Mouse (Mus musculus) neutrophil, adult 83 days (primary cell): ENCODE measurements around the gene Tespa1. TPM values are rescaled to one million over a fixed set of nuclear protein-coding genes. Genes with fewer than 3 reads are reported as not detected.

Experiments used
- total RNA-seq, 2 experiments: library from RNA; stranded (reverse); gene quantifications; one replicate each; pipeline ENCODE4 v1.2.4; 2023

The Tespa1 gene
- total RNA-seq: 1 to 10 TPM; 1.8 to 3.1 TPM

GRCm38 (mm10) chr10:130322637-130323036, at the start of gene Tespa1:
TSS of gene Tespa1 (plus strand) at chr10:130322870.

GRCm38 (mm10) chr10:130280066-130280465, 42.6 kb upstream of the Tespa1 start, which contains the start of gene Neurod4:
TSS of gene Neurod4 (minus strand) at chr10:130280240.

GRCm38 (mm10) chr10:130394232-130394631, 71.6 kb downstream of the Tespa1 start, which contains the start of gene Vmn2r84:
TSS of gene Vmn2r84 (minus strand) at chr10:130394332.

Other genes starting within 250 kb of the Tespa1 start
- gene Olfr823, start 207.5 kb upstream of the Tespa1 start, total RNA-seq: not detected
- gene Olfr824, start 192.9 kb upstream of the Tespa1 start, total RNA-seq: not detected
- not detected for gene Olfr825, start 156.1 kb upstream of the Tespa1 start, total RNA-seq
- gene Olfr826, start 138.7 kb upstream of the Tespa1 start, total RNA-seq: not detected
- gene Olfr827, start 108.5 kb upstream of the Tespa1 start, total RNA-seq: not detected
- gene Neurod4, start 42.6 kb upstream of the Tespa1 start, total RNA-seq: not detected
- gene Vmn2r84, start 71.5 kb downstream of the Tespa1 start, total RNA-seq: not detected
- gene Vmn2r85, start 106.8 kb downstream of the Tespa1 start, total RNA-seq: not detected
- not detected for gene Vmn2r86, start 133.2 kb downstream of the Tespa1 start, total RNA-seq
- gene Vmn2r87, start 174.5 kb downstream of the Tespa1 start, total RNA-seq: not detected